Mouse (Mus musculus) ES-Bruce4 (cell line): Measurements from ENCODE around the gene Dynll1.

ENCODE experiments used
- CTCF ChIP-seq: IDR thresholded peaks from one replicate; pipeline ENCODE4 v1.8.1; 2011; ENCODE audit warnings: low read depth, low read length
- EP300 ChIP-seq: IDR thresholded peaks from 2 replicates; pipeline ENCODE4 v1.6.1; 2011; ENCODE audit warnings: low read depth, low read length; ENCODE audit not compliant: insufficient read depth
- POLR2A ChIP-seq: IDR thresholded peaks from one replicate; pipeline ENCODE4 v1.8.1; 2011; ENCODE audit warnings: low read length; ENCODE audit not compliant: insufficient read depth

DNA sequence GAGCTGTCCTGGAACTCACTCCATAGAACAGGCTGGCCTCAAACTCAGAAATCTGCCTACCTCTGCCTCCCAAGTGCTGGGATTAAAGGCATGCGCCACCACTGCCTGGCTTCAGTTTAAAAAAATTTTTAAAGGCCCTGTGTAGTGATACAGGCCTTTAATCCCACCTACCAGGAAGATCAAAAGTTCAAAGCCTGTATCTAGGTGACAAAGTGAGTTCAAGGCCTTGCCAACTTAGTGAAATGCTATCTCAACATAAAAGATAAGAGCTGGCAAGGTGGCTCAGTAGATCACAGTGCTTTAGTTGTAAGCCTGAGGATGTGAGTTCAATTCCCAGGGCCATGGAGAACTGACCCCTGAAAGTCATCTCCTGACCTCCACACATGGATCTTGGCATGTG is 22.7 kb downstream of the Dynll1 start:
- TF ChIP-seq POLR2A = no peak
- TF ChIP-seq CTCF = no peak
- TF ChIP-seq EP300 = no peak
